Mouse (Mus musculus): ENCODE measurements around the gene Cldn24. TPM values are rescaled to one million over a fixed set of nuclear protein-coding genes. Genes with fewer than 3 reads are reported as not detected.

The Cldn24 gene
- polyA plus RNA-seq, 2 experiments: not detected

DNA sequence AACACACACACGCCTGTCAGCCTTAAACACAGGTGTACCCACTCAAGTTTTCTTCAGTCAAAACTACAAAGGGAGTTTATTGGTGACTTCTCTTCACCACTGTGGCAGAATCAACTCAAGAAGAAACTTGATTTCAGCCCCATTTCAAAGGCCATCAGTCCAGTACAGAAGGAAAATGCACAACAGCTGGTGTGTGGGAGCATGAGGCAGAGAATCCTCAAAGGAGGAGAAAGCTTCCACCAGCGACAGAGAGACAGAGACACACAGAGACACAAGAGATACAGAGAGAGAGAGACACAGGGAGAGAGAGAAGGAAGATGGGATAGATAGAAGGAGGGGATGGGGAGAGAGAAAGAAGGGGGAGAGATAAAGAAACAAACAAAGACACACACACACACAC is 19.6 kb upstream of the Cldn24 start:
- Histone ChIP-seq H3K27me3 (ENCODE audit: control insufficient read depth, insufficient read depth, low read length) (no peaks in the 10 kb centered on the region), H3K9me3 (ENCODE audit: control insufficient read depth, low read length) (no peaks in the 10 kb centered on the region), H3K4me1 (ENCODE audit: control insufficient read depth, insufficient read depth, low read length) (no peaks in the 10 kb centered on the region), H3K27ac (replicated peaks; ENCODE audit: low read depth, low read length) (no peak overlapping the region), H3K4me2 (replicated peaks; ENCODE audit: low read depth, low read length, severe bottlenecking) (no peak overlapping the region), H3K4me3 (replicated peaks; ENCODE audit: low read length) (no peak overlapping the region), H3K36me3 (ENCODE audit: control insufficient read depth, insufficient read depth, low read length) (no peaks in the 10 kb centered on the region), H3K9ac (ENCODE audit: low read depth, low read length, severe bottlenecking) (no peak overlapping the region)
- no peak for ATAC-seq (ENCODE audit: low FRiP score, low read depth)
- DNase-seq (ENCODE audit: low spot score): no peak
- no peak for TF ChIP-seq POLR2A (IDR thresholded peaks at IDR 0.05; ENCODE audit: borderline replicate concordance, extremely low read depth, insufficient read depth, insufficient read length)
- WGBS: 87% methylated on average over 2 of the region's 2 CpGs

DNA sequence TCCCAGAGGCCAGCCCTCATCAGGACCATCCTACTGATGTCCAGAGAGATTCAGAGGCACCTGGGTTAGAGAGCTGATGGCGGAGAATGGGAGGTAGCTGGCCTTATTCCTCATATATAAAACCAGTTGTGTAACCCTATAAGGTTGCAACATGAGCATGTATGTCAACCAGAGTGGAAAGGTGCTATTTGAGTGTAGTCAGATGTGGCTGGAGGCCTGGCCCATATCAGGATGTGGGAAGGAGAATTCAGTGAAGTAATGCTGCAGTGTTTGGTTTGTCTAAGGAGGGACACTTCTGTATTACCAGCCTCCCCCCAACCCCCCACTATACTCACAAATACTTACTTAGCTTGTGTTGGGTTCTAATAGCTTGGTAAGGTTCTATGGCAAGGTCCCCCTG is 17.7 kb upstream of the Cldn24 start:
- Histone ChIP-seq H3K9me3 (ENCODE audit: control insufficient read depth, low read length) (no peaks in the 10 kb centered on the region), H3K9ac (ENCODE audit: low read depth, low read length, severe bottlenecking) (no peak overlapping the region), H3K27ac (replicated peaks; ENCODE audit: low read depth, low read length) (no peak overlapping the region), H3K4me1 (ENCODE audit: control insufficient read depth, insufficient read depth, low read length) (no peaks in the 10 kb centered on the region), H3K36me3 (ENCODE audit: control insufficient read depth, insufficient read depth, low read length) (no peaks in the 10 kb centered on the region), H3K27me3 (ENCODE audit: control insufficient read depth, insufficient read depth, low read length) (no peaks in the 10 kb centered on the region), H3K4me3 (replicated peaks; ENCODE audit: low read length) (no peak overlapping the region), H3K4me2 (replicated peaks; ENCODE audit: low read depth, low read length, severe bottlenecking) (no peak overlapping the region)
- ATAC-seq (ENCODE audit: low FRiP score, low read depth) (no peak), DNase-seq (ENCODE audit: low spot score) (no peak)
- 93% methylated on average over 1 of the region's 1 CpGs for WGBS
- no peak for TF ChIP-seq POLR2A (IDR thresholded peaks at IDR 0.05; ENCODE audit: borderline replicate concordance, extremely low read depth, insufficient read depth, insufficient read length)

DNA sequence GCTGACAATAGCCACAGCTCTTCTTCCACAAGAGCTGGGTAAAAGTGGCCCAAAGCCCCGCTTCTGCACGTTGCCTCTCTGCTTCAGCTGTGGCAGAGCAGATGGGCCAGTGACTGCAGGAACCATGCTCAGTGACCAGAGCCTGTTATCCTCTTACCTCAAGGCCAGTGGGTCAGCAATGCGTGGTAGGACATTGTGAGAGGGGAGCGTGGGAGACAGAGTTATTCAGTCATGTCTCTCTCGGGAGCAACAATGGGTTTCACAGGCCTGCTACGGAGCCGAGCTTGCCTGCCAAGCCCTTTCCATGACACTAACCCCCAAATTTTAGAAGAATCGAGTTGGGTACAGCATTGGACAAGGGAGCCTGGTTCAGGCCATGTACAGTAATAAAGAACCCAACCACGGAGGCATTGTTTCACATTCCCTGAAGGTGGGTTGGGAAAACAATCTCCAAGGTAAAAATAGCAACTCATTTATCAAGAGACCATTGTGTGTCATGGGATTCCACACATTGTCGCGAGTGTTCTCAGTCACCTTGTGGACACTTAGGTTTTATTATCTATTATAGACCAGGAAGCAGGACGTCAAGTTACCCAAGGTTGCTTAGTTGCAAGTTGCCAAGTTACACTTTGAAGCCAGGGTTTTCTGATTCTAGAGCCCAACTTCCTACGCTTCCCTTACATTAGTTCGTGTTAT is 11.8 kb upstream of the Cldn24 start:
- no peak for DNase-seq (ENCODE audit: low spot score)
- Histone ChIP-seq H3K9me3 (ENCODE audit: control insufficient read depth, low read length) (no peaks in the 10 kb centered on the region), H3K27me3 (ENCODE audit: control insufficient read depth, insufficient read depth, low read length) (no peaks in the 10 kb centered on the region), H3K36me3 (ENCODE audit: control insufficient read depth, insufficient read depth, low read length) (no peaks in the 10 kb centered on the region), H3K27ac (replicated peaks; ENCODE audit: low read depth, low read length) (no peak overlapping the region), H3K4me3 (replicated peaks; ENCODE audit: low read length) (no peak overlapping the region), H3K9ac (ENCODE audit: low read depth, low read length, severe bottlenecking) (no peak overlapping the region), H3K4me1 (ENCODE audit: control insufficient read depth, insufficient read depth, low read length) (0 out of 2 replicates have a peak, but pooled peaks cover 3% of the 10 kb centered on the region), H3K4me2 (replicated peaks; ENCODE audit: low read depth, low read length, severe bottlenecking) (no peak overlapping the region)
- ATAC-seq (ENCODE audit: low FRiP score, low read depth): no peak
- WGBS: 83% methylated on average over 14 of the region's 14 CpGs
- no peak for TF ChIP-seq POLR2A (IDR thresholded peaks at IDR 0.05; ENCODE audit: borderline replicate concordance, extremely low read depth, insufficient read depth, insufficient read length)

- WGBS: 76% methylated on average over 7 of the region's 7 CpGs
- Histone ChIP-seq H3K9me3 (ENCODE audit: control insufficient read depth, low read length) (no peaks in the 10 kb centered on the region), H3K4me2 (replicated peaks; ENCODE audit: low read depth, low read length, severe bottlenecking) (no peak overlapping the region), H3K4me1 (ENCODE audit: control insufficient read depth, insufficient read depth, low read length) (0 out of 2 replicates have a peak, but pooled peaks cover 3% of the 10 kb centered on the region), H3K27me3 (ENCODE audit: control insufficient read depth, insufficient read depth, low read length) (no peaks in the 10 kb centered on the region), H3K36me3 (ENCODE audit: control insufficient read depth, insufficient read depth, low read length) (no peaks in the 10 kb centered on the region), H3K27ac (replicated peaks; ENCODE audit: low read depth, low read length) (no peak overlapping the region), H3K4me3 (replicated peaks; ENCODE audit: low read length) (no peak overlapping the region), H3K9ac (ENCODE audit: low read depth, low read length, severe bottlenecking) (no peak overlapping the region)
- TF ChIP-seq POLR2A (IDR thresholded peaks at IDR 0.05; ENCODE audit: borderline replicate concordance, extremely low read depth, insufficient read depth, insufficient read length): no peak
- DNase-seq (ENCODE audit: low spot score) (no peak), ATAC-seq (ENCODE audit: low FRiP score, low read depth) (no peak)
These were observed 11.3 kb upstream of the Cldn24 start for GRCm38 (mm10) chr8:47810666-47811015.

- TF ChIP-seq POLR2A (IDR thresholded peaks at IDR 0.05; ENCODE audit: borderline replicate concordance, extremely low read depth, insufficient read depth, insufficient read length): no peak
- H3K27me3 ChIP-seq (ENCODE audit: control insufficient read depth, insufficient read depth, low read length): no peaks in the 10 kb centered on the region
- no peak overlapping the region for H3K9ac ChIP-seq (ENCODE audit: low read depth, low read length, severe bottlenecking)
- DNase-seq (ENCODE audit: low spot score) (no peak), ATAC-seq (ENCODE audit: low FRiP score, low read depth) (no peak)
- 0 out of 2 replicates have a peak, but pooled peaks cover 3% of the 10 kb centered on the region for H3K4me1 ChIP-seq (ENCODE audit: control insufficient read depth, insufficient read depth, low read length)
- no peak overlapping the region for H3K4me2 ChIP-seq (replicated peaks; ENCODE audit: low read depth, low read length, severe bottlenecking)
- no peaks in the 10 kb centered on the region for H3K9me3 ChIP-seq (ENCODE audit: control insufficient read depth, low read length)
- no peak overlapping the region for H3K27ac ChIP-seq (replicated peaks; ENCODE audit: low read depth, low read length)
- H3K36me3 ChIP-seq (ENCODE audit: control insufficient read depth, insufficient read depth, low read length): no peaks in the 10 kb centered on the region
- no peak overlapping the region for H3K4me3 ChIP-seq (replicated peaks; ENCODE audit: low read length)
- WGBS: 62% methylated on average over 12 of the region's 12 CpGs
These were observed 10.7 kb upstream of the Cldn24 start for GRCm38 (mm10) chr8:47811221-47811620.
